Mouse (Mus musculus): ENCODE data around the gene Rab11fip3.
A peak's percentile ranks its signal among the peaks of the same experiment; 100 is the strongest.

The Rab11fip3 gene

GRCm38 (mm10) chr17:25956201-25956600 is 113.2 kb downstream of the Rab11fip3 start:
- DNase-seq (ENCODE audit: low spot score in 2 of 2): no peak

DNA sequence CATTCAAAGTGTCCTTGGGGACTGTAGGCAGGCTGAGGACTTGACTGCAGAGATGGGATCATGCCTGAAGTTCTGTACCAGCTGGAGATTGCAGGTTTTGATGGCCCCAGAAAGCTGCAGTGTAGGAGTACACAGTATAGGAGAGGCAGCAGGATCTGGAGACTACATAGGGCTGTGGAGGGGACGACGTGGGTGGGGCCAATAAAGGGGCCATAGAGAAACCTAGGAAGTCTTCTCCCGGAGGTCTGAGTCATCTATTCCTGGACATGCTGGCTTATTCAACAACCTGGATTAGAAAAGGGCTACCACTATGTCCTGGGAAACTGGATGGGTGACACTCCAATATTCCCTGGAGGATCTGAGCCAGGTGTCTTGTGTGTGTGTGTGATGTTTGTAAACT is 113.6 kb downstream of the Rab11fip3 start:
- no peak for DNase-seq (ENCODE audit: low spot score in 2 of 2)

DNA sequence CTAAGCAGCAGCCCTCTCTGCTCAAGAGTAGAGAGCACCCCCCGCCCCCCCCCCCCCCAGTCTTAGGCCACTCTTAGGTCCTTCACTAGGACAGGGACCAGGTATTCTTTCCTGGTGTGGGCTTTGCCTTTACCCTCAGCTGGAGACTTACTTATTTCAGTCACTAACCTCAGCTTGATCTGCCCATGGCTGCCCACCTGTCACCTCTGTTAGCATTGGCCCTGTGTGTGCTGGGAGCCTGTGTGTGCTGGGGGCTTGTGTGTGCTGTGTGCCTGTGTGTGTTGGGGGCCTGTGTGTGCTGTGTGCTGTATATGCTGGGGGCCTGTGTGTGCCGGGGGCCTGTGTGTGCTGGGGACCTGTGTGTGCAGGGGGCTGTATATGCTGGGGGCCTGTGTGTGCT is 114.7 kb downstream of the Rab11fip3 start:
- DNase-seq (ENCODE audit: low spot score in 2 of 2): no peak

DNA sequence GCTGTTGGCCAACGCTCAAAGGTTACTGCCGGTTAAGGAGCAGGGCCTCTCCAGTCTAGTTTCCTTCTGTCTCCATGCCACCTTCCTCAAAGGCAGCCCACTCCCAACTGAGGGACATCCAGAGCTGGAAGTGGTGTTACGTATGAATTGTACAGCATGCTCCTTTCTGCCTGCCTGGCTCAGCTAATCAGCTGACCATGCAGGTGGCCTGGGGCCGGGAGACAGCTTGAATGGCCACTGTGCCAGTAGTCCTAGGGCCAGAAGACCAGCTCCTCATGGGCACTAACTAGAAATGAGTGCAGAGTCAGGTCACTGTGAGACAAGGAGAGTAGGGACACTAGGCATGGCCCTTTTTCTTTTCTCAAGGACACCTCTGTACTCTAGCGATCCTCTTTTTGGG is 116.2 kb downstream of the Rab11fip3 start:
- no peak for DNase-seq (ENCODE audit: low spot score in 2 of 2)

DNA sequence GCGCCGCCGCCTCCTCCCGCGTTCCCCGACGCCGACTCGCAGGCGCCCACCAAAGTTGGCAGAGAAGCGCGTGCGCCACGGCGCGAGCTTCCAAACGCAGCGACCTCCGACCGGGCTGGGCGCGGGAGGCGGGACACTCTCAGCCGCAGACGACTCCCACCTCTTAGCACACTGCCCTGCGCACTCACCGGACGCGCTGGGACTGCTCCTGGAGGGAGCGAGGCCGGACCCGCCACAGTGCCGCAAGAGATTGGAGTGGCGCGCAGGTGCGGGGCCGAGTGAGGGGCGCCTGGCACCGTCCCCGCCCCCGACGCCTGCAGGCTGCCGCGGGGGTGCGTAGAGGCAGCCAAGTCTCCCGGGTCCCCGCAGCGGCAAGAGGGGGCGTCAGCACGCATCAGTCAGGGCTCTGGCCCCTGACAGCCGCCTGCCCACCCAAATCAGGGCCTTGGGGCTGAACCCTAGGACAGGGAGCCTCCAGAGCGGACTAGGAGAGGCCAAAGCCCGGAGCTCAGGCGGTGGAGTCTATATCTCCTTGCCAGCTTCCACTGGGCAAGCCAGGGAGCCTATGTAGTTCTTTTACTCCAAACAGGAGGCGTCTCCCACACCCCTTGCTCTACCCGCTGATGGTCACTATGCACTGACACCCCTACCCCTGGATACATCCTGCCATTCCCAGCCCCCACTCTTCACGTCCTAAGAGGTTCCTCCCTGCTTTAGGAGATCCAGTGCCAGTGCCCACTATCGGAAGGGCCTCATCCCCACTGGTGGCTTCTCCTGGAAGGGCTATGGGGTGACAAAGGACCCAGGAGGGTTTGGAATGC is 117.3 kb downstream of the Rab11fip3 start, which contains the start of gene A930017K11Rik:
Gene A930017K11Rik, minus strand, starts transcription at position 763 of the 821 bp plus-strand sequence.
- DNase-seq (ENCODE audit: low spot score in 2 of 2): no peak

GRCm38 (mm10) chr17:25951225-25951802 is 118.0 kb downstream of the Rab11fip3 start:
- no peak for DNase-seq (ENCODE audit: low spot score in 2 of 2)

- no peak for DNase-seq (ENCODE audit: low spot score in 2 of 2)
These were observed 118.6 kb downstream of the Rab11fip3 start for GRCm38 (mm10) chr17:25950706-25951105.

DNA sequence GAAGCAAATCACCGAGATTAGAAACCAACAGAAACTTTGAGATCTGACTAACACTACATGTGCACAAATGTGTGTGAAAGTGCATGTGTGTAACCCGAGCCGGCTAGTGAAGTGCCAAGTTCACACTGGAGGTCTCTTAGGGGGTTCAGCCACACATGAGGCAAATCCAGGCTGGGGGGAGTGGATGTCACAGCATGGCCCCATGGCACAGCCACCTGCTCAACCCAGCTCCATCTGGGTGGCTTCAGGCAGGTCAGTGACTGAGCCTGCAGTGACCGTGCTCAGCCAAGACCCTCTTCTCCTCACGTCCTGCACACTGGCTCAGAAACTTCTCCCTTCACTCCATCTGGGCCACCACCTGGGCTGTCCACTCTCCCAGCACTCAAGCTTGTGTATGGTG is 119.4 kb downstream of the Rab11fip3 start:
- DNase-seq (ENCODE audit: low spot score in 2 of 2): no peak

DNA sequence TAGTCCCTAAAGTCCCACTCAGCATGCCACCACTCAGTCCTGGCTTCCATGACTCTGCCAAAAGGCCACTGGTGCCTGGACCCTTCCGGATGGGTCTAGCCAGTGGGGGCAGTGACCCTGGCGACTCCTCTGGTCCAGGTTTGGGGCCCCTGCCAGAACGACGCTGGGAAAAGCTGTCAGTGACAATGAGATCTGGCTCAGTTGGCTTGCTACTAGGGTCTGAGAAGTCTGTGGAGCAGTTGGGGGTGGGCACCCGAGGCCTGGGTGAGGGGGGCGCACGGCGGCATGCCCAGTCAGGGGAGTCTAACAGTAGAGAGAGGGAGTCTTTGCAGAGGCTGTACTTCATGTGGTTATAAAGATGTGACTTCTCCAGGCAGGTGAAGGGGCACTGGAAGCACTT is 121.3 kb downstream of the Rab11fip3 start:
- DNase-seq (ENCODE audit: low spot score in 2 of 2): no peak

- no peak for DNase-seq (ENCODE audit: low spot score in 2 of 2)
These were observed 121.8 kb downstream of the Rab11fip3 start for GRCm38 (mm10) chr17:25947576-25947975.

GRCm38 (mm10) chr17:25946891-25947290 is 122.5 kb downstream of the Rab11fip3 start:
- DNase-seq (ENCODE audit: low spot score in 2 of 2): no peak

DNA sequence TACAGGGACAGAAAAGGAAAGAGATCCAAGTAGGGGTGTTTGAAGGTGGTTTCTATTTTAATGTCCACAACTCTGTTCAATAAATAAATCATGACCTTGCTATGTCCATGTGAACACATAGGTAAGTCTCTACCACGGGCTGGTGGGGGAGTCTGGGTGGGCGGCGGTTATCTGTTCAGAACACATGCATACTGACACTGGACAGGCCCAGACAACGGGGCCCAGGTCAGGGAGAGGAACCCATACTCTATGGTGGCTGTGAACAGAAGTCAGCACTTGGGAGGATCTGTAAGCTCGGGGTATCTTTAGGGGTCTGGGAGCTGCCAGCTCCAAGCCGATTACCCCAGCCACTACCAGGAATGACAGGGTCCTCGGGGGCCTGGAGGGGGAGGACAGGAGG is 123.0 kb downstream of the Rab11fip3 start:
- no peak for DNase-seq (ENCODE audit: low spot score in 2 of 2)

- no peak for DNase-seq (ENCODE audit: low spot score in 2 of 2)
These were observed 123.7 kb downstream of the Rab11fip3 start for GRCm38 (mm10) chr17:25945517-25946155.

GRCm38 (mm10) chr17:25944366-25945163 is 124.8 kb downstream of the Rab11fip3 start, which contains the start of the genes Pigq and Nhlrc4:
Pigq (minus strand) TSS chr17:25944936.
Nhlrc4 (minus strand) TSS chr17:25944961.
- no peak for DNase-seq (ENCODE audit: low spot score in 2 of 2)

DNA sequence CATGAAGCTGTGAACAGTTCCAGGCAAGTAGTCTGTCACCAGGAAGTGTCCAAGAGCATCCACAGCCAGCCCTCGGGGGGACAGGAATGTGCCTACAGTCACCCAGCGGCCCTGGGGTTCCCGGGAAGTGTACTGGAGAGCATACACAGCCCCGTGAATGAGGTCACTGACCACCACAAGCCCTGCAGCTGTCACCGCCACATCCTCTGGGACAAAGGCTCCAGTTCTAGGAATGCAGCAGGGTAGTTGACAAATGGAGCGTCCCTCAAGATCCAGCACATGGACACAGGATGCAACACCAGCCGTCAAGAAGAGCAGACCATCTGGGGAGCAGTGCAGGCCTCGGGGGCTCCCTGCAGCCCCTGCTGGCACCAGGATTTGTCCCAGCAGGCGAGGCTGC is 125.6 kb downstream of the Rab11fip3 start:
- DNase-seq (ENCODE audit: low spot score in 2 of 2): no peak

DNA sequence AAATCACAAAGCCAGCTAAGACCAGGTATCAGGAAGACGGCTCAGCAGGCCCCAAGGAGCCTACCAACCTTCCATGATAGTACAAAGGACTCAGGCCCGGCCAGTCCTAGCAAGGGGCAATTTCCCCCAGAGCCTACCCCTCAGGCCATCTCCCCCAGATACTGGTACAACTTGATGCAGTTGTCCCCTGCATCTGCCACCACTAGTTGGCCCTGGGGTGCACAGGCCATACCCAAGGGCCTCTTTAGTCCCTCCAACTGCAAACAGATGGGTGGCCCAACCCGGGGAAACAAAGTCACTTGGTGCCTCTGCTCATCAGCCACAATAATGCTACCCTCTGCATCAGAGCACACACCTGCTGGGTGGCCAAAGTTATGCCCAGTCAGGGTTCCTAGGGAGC is 126.1 kb downstream of the Rab11fip3 start:
- no peak for DNase-seq (ENCODE audit: low spot score in 2 of 2)

DNA sequence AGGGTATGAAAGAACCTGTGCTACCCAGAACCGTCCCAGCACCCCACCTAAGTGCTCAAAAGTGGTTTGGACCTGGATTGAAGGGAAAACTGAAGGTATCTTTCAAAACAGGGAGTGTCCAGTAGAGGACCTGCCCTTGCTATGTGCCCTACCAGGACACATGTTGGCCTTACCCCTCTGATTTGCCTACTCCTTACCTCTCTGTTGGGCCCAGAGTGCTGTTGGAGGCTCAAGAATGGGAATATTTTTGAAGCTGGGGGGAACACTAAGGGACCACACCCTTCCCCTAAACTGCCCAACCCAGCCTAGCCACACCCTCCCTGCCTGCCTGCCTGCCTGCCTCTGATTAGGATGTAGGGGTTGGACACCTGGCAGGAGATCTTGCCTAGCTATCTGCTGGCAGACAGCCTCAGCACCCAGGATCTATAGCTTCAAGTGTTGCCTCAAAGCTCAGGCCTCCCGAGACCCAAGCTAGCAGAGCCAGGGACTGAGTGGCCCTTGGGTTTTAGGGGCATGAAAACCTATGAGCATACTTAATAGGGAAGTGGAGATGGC is 126.7 kb downstream of the Rab11fip3 start:
- DNase-seq (ENCODE audit: low spot score in 2 of 2): no peak

GRCm38 (mm10) chr17:25941511-25942241 is 127.7 kb downstream of the Rab11fip3 start:
- DNase-seq (ENCODE audit: low spot score in 2 of 2): peak; percentile 71 to 75

Data from frontal cortex, postnatal 36 days (tissue).